Mouse (Mus musculus) midbrain, embryonic 15.5 days (tissue): ENCODE measurements around the gene Sptlc2. TPM values are rescaled to one million over a fixed set of nuclear protein-coding genes. Genes with fewer than 3 reads are reported as not detected.
A peak's percentile ranks its signal among the peaks of the same experiment; 100 is the strongest.

Source experiments
- ATAC-seq: fragments of 200-750 bp; cut with Nextera tagmentation; replicated peaks from 2 replicates; pipeline ENCODE4 v1.8.0; 2017; ENCODE audit warnings: moderate TSS enrichment
- H3K27ac ChIP-seq: fragments of 300-500 bp; sonication (generic); 2 replicates; pipeline ENCODE4 v1.5.1; 2015; ENCODE audit warnings: mild to moderate bottlenecking, inconsistent platforms
- H3K27me3 ChIP-seq: fragments of 300-500 bp; sonication (generic); replicated peaks from 2 replicates; pipeline ENCODE4 v1.6.1; 2015; ENCODE audit warnings: inconsistent platforms
- H3K36me3 ChIP-seq: fragments of 300-500 bp; sonication (generic); replicated peaks from 2 replicates; pipeline ENCODE4 v1.6.1; 2015; ENCODE audit warnings: inconsistent platforms
- H3K4me1 ChIP-seq: fragments of 300-500 bp; sonication (generic); 2 replicates; pipeline ENCODE4 v1.6.1; 2015; ENCODE audit warnings: inconsistent platforms
- H3K4me2 ChIP-seq: fragments of 300-500 bp; sonication (generic); 2 replicates; pipeline ENCODE4 v1.6.1; 2015; ENCODE audit warnings: inconsistent platforms, mild to moderate bottlenecking, moderate library complexity
- H3K4me3 ChIP-seq: fragments of 300-500 bp; sonication (generic); 2 replicates; pipeline ENCODE4 v1.5.1; 2015; ENCODE audit warnings: mild to moderate bottlenecking, inconsistent platforms
- H3K9ac ChIP-seq: fragments of 300-500 bp; sonication (generic); 2 replicates; pipeline ENCODE4 v1.6.1; 2015; ENCODE audit warnings: mild to moderate bottlenecking, inconsistent platforms
- H3K9me3 ChIP-seq: fragments of 300-500 bp; sonication (generic); 2 replicates; pipeline ENCODE4 v1.6.1; 2016; ENCODE audit warnings: inconsistent platforms
- WGBS: fragments of 180-500 bp; shearing (Covaris S2); methylation state at CpG from one replicate; pipeline ENCODE4 v1.1.7; 2015; ENCODE audit warnings: mixed read lengths; 5-methylcytosine and 5-hydroxymethylcytosine counted together
- polyA plus RNA-seq: library from polyadenylated mRNA; unstranded; fragments of >200 nt; fragmentation: Nextera tagmentation; extraction: Ambion mirVana; gene quantifications from 2 replicates; pipeline ENCODE4 v1.2.1, GENCODE M21; 2015

Sptlc2 gene
- 59.4 and 68.5 TPM in 2 replicates for polyA plus RNA-seq

GRCm38 (mm10) chr12:87388122-87388774 is at the start of gene Sptlc2:
Gene Sptlc2, minus strand, starts transcription at chr12:87388355.
- Histone ChIP-seq H3K27ac (peak within 1 kb of the TSS; percentile 86), H3K4me3 (peak within 1 kb of the TSS; percentile 96), H3K4me1 (peaks cover 23% of the 10 kb centered on the region), H3K9ac (peak within 1 kb of the TSS; percentile 98), H3K9me3 (no peaks in the 10 kb centered on the region), H3K27me3 (no peaks in the 10 kb centered on the region), H3K36me3 (no peaks in the 10 kb centered on the region), H3K4me2 (peak within 1 kb of the TSS; percentile 98)
- peak; percentile 99 for ATAC-seq
- WGBS, result under 1% methylated on average over 37 of the region's 45 CpGs

- WGBS, result 87% methylated on average over 8 of the region's 8 CpGs
- Histone ChIP-seq H3K4me1 (peaks cover 7% of the 10 kb centered on the region), H3K27ac (no peak overlapping the region), H3K9me3 (no peaks in the 10 kb centered on the region), H3K4me3 (no peak overlapping the region), H3K36me3 (peaks cover 55% of the 10 kb centered on the region), H3K27me3 (no peaks in the 10 kb centered on the region), H3K4me2 (no peak overlapping the region), H3K9ac (no peak overlapping the region)
- no peak for ATAC-seq
These were observed 40.7 kb upstream of the Sptlc2 start for GRCm38 (mm10) chr12:87428885-87429284.

- H3K36me3 ChIP-seq, result peaks cover 50% of the 10 kb centered on the region
- no peak overlapping the region for H3K4me2 ChIP-seq
- no peak overlapping the region for H3K27ac ChIP-seq
- no peak overlapping the region for H3K9ac ChIP-seq
- peaks cover 7% of the 10 kb centered on the region for H3K4me1 ChIP-seq
- ATAC-seq, result no peak
- no peaks in the 10 kb centered on the region for H3K27me3 ChIP-seq
- no peak overlapping the region for H3K4me3 ChIP-seq
- WGBS, result 81% methylated on average over 2 of the region's 2 CpGs
- H3K9me3 ChIP-seq, result no peaks in the 10 kb centered on the region
These were observed 40.1 kb upstream of the Sptlc2 start for GRCm38 (mm10) chr12:87428295-87428694.

GRCm38 (mm10) chr12:87426354-87427031 is 38.3 kb upstream of the Sptlc2 start:
- Histone ChIP-seq H3K4me3 (no peak overlapping the region), H3K27ac (no peak overlapping the region), H3K36me3 (peaks cover 35% of the 10 kb centered on the region), H3K27me3 (no peaks in the 10 kb centered on the region), H3K4me2 (no peak overlapping the region), H3K9ac (no peak overlapping the region), H3K9me3 (no peaks in the 10 kb centered on the region), H3K4me1 (peaks cover 7% of the 10 kb centered on the region)
- no peak for ATAC-seq
- 93% methylated on average over 5 of the region's 5 CpGs for WGBS

GRCm38 (mm10) chr12:87424516-87424915 is 36.4 kb upstream of the Sptlc2 start:
- Histone ChIP-seq H3K9me3 (no peaks in the 10 kb centered on the region), H3K27ac (no peak overlapping the region), H3K4me3 (no peak overlapping the region), H3K36me3 (peaks cover 20% of the 10 kb centered on the region), H3K4me1 (peaks cover 7% of the 10 kb centered on the region), H3K4me2 (no peak overlapping the region), H3K9ac (no peak overlapping the region), H3K27me3 (no peaks in the 10 kb centered on the region)
- 27% methylated on average over 3 of the region's 3 CpGs for WGBS
- no peak for ATAC-seq

- Histone ChIP-seq H3K4me2 (no peak overlapping the region), H3K4me3 (no peak overlapping the region), H3K36me3 (peaks cover 11% of the 10 kb centered on the region), H3K4me1 (peaks cover 15% of the 10 kb centered on the region), H3K9ac (no peak overlapping the region), H3K27me3 (no peaks in the 10 kb centered on the region), H3K27ac (0 out of 2 replicates have a peak overlapping the region, but pooled peaks have one; percentile 15), H3K9me3 (no peaks in the 10 kb centered on the region)
- WGBS, result 25% methylated on average over 1 of the region's 1 CpGs
- ATAC-seq, result no peak
These were observed 35.5 kb upstream of the Sptlc2 start for GRCm38 (mm10) chr12:87423700-87424099.

- no peak overlapping the region for H3K27ac ChIP-seq
- H3K4me1 ChIP-seq, result peaks cover 17% of the 10 kb centered on the region
- H3K9me3 ChIP-seq, result no peaks in the 10 kb centered on the region
- no peak overlapping the region for H3K9ac ChIP-seq
- no peak overlapping the region for H3K4me3 ChIP-seq
- WGBS, result 61% methylated on average over 5 of the region's 5 CpGs
- H3K36me3 ChIP-seq, result 0 out of 2 replicates have a peak, but pooled peaks cover 3% of the 10 kb centered on the region
- no peak for ATAC-seq
- no peak overlapping the region for H3K4me2 ChIP-seq
- H3K27me3 ChIP-seq, result no peaks in the 10 kb centered on the region
These were observed 33.8 kb upstream of the Sptlc2 start for GRCm38 (mm10) chr12:87421708-87422507.

- no peaks in the 10 kb centered on the region for H3K36me3 ChIP-seq
- no peaks in the 10 kb centered on the region for H3K9me3 ChIP-seq
- H3K27me3 ChIP-seq, result no peaks in the 10 kb centered on the region
- WGBS, result 76% methylated on average over 12 of the region's 12 CpGs
- H3K9ac ChIP-seq, result no peak overlapping the region
- H3K4me2 ChIP-seq, result no peak overlapping the region
- peaks cover 17% of the 10 kb centered on the region for H3K4me1 ChIP-seq
- peak overlapping the region; percentile 67 for H3K27ac ChIP-seq
- no peak for ATAC-seq
- H3K4me3 ChIP-seq, result no peak overlapping the region
These were observed 31.9 kb upstream of the Sptlc2 start for GRCm38 (mm10) chr12:87419974-87420485.

- Histone ChIP-seq H3K9ac (no peak overlapping the region), H3K4me3 (no peak overlapping the region), H3K4me2 (no peak overlapping the region), H3K4me1 (peaks cover 9% of the 10 kb centered on the region), H3K27me3 (no peaks in the 10 kb centered on the region), H3K27ac (peak overlapping the region; percentile 67), H3K36me3 (no peaks in the 10 kb centered on the region), H3K9me3 (no peaks in the 10 kb centered on the region)
- peak; percentile 85 for ATAC-seq
- 30% methylated on average over 5 of the region's 5 CpGs for WGBS
These were observed 30.8 kb upstream of the Sptlc2 start for GRCm38 (mm10) chr12:87418921-87419320.

GRCm38 (mm10) chr12:87416690-87417089 is 28.5 kb upstream of the Sptlc2 start:
- no peaks in the 10 kb centered on the region for H3K27me3 ChIP-seq
- H3K9me3 ChIP-seq, result no peaks in the 10 kb centered on the region
- H3K4me1 ChIP-seq, result peaks cover 9% of the 10 kb centered on the region
- H3K27ac ChIP-seq, result no peak overlapping the region
- no peak for ATAC-seq
- H3K36me3 ChIP-seq, result no peaks in the 10 kb centered on the region
- H3K9ac ChIP-seq, result no peak overlapping the region
- 45% methylated on average over 7 of the region's 7 CpGs for WGBS
- H3K4me2 ChIP-seq, result no peak overlapping the region
- H3K4me3 ChIP-seq, result no peak overlapping the region

GRCm38 (mm10) chr12:87415358-87415757 is 27.2 kb upstream of the Sptlc2 start:
- no peak for ATAC-seq
- Histone ChIP-seq H3K4me2 (no peak overlapping the region), H3K27me3 (no peaks in the 10 kb centered on the region), H3K9ac (no peak overlapping the region), H3K9me3 (no peaks in the 10 kb centered on the region), H3K4me3 (no peak overlapping the region), H3K27ac (no peak overlapping the region), H3K36me3 (no peaks in the 10 kb centered on the region), H3K4me1 (peaks cover 9% of the 10 kb centered on the region)
- WGBS, result 81% methylated on average over 4 of the region's 4 CpGs

- Histone ChIP-seq H3K4me3 (no peak overlapping the region), H3K4me2 (no peak overlapping the region), H3K27me3 (no peaks in the 10 kb centered on the region), H3K9me3 (no peaks in the 10 kb centered on the region), H3K9ac (no peak overlapping the region), H3K27ac (no peak overlapping the region), H3K4me1 (no peaks in the 10 kb centered on the region), H3K36me3 (no peaks in the 10 kb centered on the region)
- peak; percentile 82 for ATAC-seq
- 23% methylated on average over 4 of the region's 4 CpGs for WGBS
These were observed 25.1 kb upstream of the Sptlc2 start for GRCm38 (mm10) chr12:87413179-87413790.
